Mouse (Mus musculus) midbrain, embryonic 16.5 days (tissue): ENCODE results near the gene Map2k5. TPM values are rescaled to one million over a fixed set of nuclear protein-coding genes. Genes with fewer than 3 reads are reported as not detected.

Experiments
- ATAC-seq: fragments of 200-750 bp; cut with Nextera tagmentation; 2 replicates; pipeline ENCODE4 v1.8.0; 2017; ENCODE audit warnings: moderate TSS enrichment
- H3K27ac ChIP-seq: fragments of 300-500 bp; sonication (generic); 2 replicates; pipeline ENCODE4 v1.5.1; 2014; ENCODE audit warnings: mild to moderate bottlenecking, low read length, mixed read lengths
- H3K27me3 ChIP-seq: fragments of 300-500 bp; sonication (generic); 2 replicates; pipeline ENCODE4 v1.6.1; 2014; ENCODE audit warnings: low read depth, low read length, mixed read lengths; ENCODE audit not compliant: control insufficient read depth, insufficient read depth
- H3K36me3 ChIP-seq: fragments of 300-500 bp; sonication (generic); 2 replicates; pipeline ENCODE4 v1.6.1; 2014; ENCODE audit warnings: mild to moderate bottlenecking, low read length, moderate library complexity, mixed read lengths; ENCODE audit not compliant: control insufficient read depth, insufficient read depth
- H3K4me1 ChIP-seq: fragments of 300-500 bp; sonication (generic); 2 replicates; pipeline ENCODE4 v1.6.1; 2014; ENCODE audit warnings: mild to moderate bottlenecking, low read length, mixed read lengths; ENCODE audit not compliant: control insufficient read depth, insufficient read depth
- H3K4me2 ChIP-seq: fragments of 300-500 bp; sonication (generic); 2 replicates; pipeline ENCODE4 v1.6.1; 2014; ENCODE audit warnings: mild to moderate bottlenecking, low read length, mixed read lengths
- H3K4me3 ChIP-seq: fragments of 300-500 bp; sonication (generic); 2 replicates; pipeline ENCODE4 v1.5.1; 2014; ENCODE audit warnings: low read depth, mild to moderate bottlenecking, low read length, moderate library complexity, mixed read lengths
- H3K9ac ChIP-seq: fragments of 300-500 bp; sonication (generic); 2 replicates; pipeline ENCODE4 v1.6.1; 2014; ENCODE audit warnings: low read depth, low read length, mixed read lengths
- H3K9me3 ChIP-seq: fragments of 300-500 bp; sonication (generic); replicated peaks from 2 replicates; pipeline ENCODE4 v1.6.1; 2014; ENCODE audit warnings: mild to moderate bottlenecking, low read length, mixed read lengths; ENCODE audit not compliant: control insufficient read depth, poor library complexity, severe bottlenecking
- WGBS: fragments of 180-500 bp; shearing (Covaris S2); extraction: QIAGEN DNeasy Blood & Tissue Kit; methylation state at CpG from one replicate; pipeline ENCODE4 v1.1.7; 2014; 5-methylcytosine and 5-hydroxymethylcytosine counted together
- polyA plus RNA-seq: library from polyadenylated mRNA; unstranded; fragments of >200 nt; fragmentation: Nextera tagmentation; extraction: Ambion mirVana; gene quantifications from 2 replicates; pipeline ENCODE4 v1.2.1, GENCODE M21; 2015

The Map2k5 gene
- polyA plus RNA-seq, 1 experiment from 2014 or later = 31.2 TPM

DNA sequence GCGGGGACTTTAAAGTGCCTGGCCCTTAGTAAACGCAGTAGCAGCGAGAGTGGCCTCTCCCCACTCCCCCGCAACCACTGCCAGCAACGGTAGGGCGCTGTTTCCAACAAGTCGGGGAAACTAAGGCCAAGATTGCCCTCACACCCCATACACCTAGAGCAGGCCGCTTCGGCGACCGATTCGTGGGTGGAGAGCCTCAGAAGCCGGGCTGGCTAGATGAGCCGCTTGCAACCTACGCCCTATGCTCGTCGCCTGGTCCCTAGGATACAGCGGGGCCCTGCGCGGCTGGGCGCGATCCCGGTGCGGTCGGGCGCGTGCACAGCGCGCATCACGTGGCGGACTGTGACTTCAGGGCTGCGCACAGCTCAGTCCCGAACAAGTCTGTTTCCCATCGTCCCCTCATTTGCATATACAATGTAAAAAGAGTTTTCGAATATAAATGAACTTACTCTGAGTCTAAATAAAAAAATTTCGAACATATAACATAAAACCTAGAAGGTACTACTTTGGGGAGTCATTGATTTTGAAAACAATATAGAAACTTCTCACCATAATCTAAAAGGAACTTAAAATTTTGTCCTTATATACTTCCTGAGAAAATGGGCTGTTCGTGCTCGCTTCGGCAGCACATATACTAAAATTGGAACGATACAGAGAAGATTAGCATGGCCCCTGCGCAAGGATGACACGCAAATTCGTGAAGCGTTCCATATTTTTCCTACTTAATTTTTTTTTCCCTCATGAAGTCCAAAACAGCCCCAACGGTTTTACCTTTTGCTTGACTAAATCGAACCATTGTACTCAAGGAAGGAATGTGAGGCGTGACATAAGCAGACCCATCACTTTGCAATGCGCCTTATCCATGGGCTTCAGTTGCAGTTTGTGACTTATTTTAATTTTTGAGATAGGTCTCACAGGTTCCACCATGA, 244.8 kb downstream of the Map2k5 start:
- Histone ChIP-seq H3K4me2 (peak overlapping the region; percentile 81), H3K27ac (peak overlapping the region; percentile 86), H3K27me3 (peaks cover 36% of the 10 kb centered on the region), H3K4me1 (peaks cover 22% of the 10 kb centered on the region), H3K9ac (peak overlapping the region; percentile 78), H3K9me3 (no peaks in the 10 kb centered on the region), H3K36me3 (no peaks in the 10 kb centered on the region), H3K4me3 (peak overlapping the region; percentile 72)
- WGBS = under 1% methylated on average over 48 of the region's 48 CpGs
- peak; percentile 98 for ATAC-seq

DNA sequence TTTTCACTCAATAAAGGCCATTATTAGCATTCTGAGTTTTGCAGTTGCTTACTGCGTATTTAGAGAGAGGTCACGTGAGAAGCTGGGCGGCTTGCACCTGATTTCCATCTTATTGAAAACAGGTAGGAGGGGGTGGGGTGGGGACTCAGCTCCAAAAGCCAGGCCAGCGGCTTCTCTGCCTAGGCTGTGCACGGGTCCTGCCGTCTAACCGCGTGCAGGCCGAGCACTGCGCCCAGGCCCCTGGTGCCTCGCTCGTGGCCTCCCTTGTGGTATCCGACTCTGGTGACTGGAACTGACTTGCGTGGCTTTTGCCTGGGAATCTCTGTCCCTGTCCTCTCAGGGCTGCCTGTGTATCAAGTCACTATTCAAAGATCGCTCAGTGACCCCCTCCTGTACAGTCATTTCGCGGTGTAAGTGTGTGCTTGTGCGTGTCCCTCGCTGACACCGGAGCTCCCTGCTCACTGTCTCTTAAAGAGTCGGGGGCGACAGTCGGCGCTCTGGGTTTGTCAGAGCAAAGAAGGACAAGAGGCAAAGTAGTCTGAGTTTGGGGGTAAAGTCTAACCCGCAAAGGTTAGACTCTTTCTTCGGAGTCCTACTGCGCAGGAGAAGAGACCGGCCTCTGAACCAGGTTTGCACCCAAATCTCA, 245.6 kb downstream of the Map2k5 start:
- Histone ChIP-seq H3K27me3 (peaks cover 28% of the 10 kb centered on the region), H3K36me3 (no peaks in the 10 kb centered on the region), H3K27ac (peak overlapping the region; percentile 86), H3K9ac (peak overlapping the region; percentile 78), H3K4me2 (peak overlapping the region; percentile 81), H3K9me3 (no peaks in the 10 kb centered on the region), H3K4me3 (peak overlapping the region; percentile 72), H3K4me1 (peaks cover 22% of the 10 kb centered on the region)
- WGBS = 1% methylated on average over 28 of the region's 28 CpGs
- peak; percentile 49 for ATAC-seq

DNA sequence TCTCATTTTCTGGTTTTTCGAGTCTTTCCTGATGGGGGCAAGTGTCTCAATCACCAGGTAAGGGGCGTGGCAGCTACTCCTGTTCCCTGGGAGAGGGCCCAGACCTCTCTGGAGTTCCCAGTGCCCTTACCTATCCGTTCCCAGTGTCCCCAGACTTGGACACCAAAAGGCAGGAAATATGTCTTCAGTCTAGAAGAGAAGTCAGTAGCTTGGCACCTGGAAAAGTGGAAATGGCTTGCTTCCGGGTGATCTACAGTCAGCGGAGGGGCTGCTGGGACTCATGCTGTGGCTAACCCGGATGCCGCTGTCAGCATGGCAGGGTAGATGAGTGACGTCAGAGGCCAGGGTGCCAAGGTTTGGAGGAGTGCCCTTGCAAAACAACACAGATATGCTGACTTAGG, 248.1 kb downstream of the Map2k5 start:
- 80% methylated on average over 8 of the region's 8 CpGs for WGBS
- ATAC-seq = no peak

DNA sequence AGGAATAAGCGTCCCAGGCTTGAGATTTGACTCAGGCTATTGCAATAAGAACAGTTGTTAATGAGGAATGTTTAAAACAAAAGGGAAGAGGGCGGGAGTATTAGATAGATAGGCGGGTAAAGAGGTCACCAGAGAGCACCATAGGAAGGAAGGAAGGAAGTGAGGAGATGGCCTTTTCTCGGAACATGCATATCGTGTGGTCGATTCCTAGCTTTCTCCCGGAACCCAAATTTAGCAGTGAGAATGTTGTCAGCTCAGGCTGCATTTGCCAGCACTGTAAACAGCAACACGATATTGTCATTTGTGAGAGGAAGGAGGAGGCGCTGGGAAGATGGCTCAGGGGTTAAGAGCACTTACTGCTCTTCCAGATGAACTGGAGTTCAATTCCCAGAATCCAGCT, 253.2 kb downstream of the Map2k5 start:
- ATAC-seq = no peak
- 57% methylated on average over 9 of the region's 9 CpGs for WGBS
- Histone ChIP-seq H3K27me3 (no peaks in the 10 kb centered on the region), H3K4me3 (no peak overlapping the region), H3K4me1 (0 out of 2 replicates have a peak, but pooled peaks cover 2% of the 10 kb centered on the region), H3K36me3 (no peaks in the 10 kb centered on the region), H3K9me3 (no peaks in the 10 kb centered on the region), H3K27ac (no peak overlapping the region), H3K4me2 (no peak overlapping the region), H3K9ac (no peak overlapping the region)

More for the DNA sequence above, 248.1 kb downstream of the Map2k5 start:
- Histone ChIP-seq H3K4me2 (no peak overlapping the region), H3K27me3 (peaks cover 7% of the 10 kb centered on the region), H3K4me1 (peaks cover 16% of the 10 kb centered on the region), H3K27ac (no peak overlapping the region), H3K4me3 (no peak overlapping the region), H3K9me3 (no peaks in the 10 kb centered on the region), H3K36me3 (no peaks in the 10 kb centered on the region), H3K9ac (no peak overlapping the region)

DNA sequence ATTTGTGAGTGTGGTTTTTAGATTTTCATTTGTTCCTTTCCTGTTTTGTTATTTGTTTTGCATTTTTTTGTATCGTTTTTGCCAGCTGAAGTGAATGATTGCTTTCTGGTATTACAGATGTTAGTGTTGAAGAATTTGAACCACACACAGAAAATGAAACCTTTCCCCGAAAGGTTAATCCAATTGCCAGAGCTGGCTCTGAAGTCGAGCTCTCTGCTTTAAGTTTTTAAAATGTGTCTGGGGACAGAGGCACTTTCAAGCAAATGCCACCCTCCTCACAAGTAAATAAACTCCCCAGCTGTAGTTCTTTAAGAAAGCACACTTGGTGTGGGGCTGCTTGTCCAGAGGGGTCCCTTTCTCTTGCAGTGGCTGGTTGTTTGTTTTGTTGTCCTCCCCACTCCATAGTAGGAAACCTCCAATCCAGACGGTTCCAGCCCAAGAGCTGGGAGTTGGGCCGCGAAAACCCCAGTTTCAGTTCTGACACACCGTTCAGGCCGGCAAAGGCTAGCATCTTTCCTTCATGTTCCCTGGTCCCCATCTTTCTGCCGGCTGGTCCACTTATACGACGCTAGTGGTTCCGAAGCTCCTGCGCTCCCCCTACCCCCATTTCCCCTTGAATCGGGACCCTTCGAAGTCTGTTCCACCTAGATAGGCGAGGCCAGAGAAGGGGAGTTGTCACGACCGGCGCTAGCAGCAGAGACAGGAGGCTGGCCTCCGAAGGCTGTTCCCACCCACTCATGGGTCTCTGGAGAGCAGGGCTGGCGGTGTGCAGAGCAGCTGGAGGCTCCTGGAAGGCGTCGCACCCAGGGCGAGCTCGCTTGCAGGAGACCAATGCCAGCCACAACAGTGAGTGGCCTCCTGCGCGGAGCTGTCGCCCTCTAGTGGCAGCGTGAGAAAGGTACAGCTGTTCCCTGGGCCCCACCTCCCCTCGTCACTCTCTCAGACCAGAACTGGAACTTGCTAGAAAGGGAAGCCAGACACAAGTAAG, 254.0 kb downstream of the Map2k5 start:
- Histone ChIP-seq H3K9me3 (no peaks in the 10 kb centered on the region), H3K4me2 (peak overlapping the region; percentile 97), H3K27ac (peak overlapping the region; percentile 18; the same call in 1 of the 2 replicates), H3K4me1 (0 out of 2 replicates have a peak, but pooled peaks cover 2% of the 10 kb centered on the region), H3K4me3 (peak overlapping the region; percentile 49), H3K27me3 (no peaks in the 10 kb centered on the region), H3K36me3 (no peaks in the 10 kb centered on the region), H3K9ac (peak overlapping the region; percentile 77)
- 7% methylated on average over 30 of the region's 30 CpGs for WGBS
- ATAC-seq = peak; percentile 94

DNA sequence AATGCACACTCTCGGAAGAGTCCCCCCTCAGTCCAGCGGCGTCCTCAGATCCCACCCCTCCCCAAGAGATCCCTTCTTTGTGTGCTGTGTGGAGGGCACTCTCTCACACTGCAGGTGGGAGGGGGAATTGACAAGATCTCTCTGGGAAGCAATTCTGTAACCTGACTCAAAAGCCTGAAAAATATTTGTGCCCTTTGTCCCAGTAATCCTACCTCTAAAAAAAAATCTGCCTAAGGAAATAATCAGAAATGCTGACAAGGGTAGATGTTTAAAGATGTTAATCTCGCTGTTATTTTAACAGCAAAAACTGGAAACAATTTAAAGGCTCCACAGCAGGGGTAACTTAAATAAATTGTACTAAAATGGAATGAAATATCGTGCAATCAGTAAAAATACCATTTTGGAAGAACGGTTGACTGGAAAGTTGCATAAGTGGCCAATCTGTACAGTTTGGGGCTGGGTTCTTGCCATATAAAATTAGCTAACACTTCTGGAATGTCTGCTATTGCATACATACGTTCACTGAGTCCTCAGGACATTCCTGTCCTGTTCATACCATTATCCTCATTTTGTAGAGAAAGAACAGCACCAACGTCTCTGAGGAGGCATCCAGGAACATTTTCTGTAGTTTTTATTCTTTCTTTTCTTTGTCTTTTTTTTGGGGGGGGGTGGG, 255.4 kb downstream of the Map2k5 start:
- Histone ChIP-seq H3K9ac (no peak overlapping the region), H3K4me2 (no peak overlapping the region), H3K4me1 (0 out of 2 replicates have a peak, but pooled peaks cover 2% of the 10 kb centered on the region), H3K9me3 (no peaks in the 10 kb centered on the region), H3K36me3 (no peaks in the 10 kb centered on the region), H3K27me3 (no peaks in the 10 kb centered on the region), H3K27ac (no peak overlapping the region), H3K4me3 (no peak overlapping the region)
- ATAC-seq = no peak
- WGBS = 26% methylated on average over 8 of the region's 8 CpGs

DNA sequence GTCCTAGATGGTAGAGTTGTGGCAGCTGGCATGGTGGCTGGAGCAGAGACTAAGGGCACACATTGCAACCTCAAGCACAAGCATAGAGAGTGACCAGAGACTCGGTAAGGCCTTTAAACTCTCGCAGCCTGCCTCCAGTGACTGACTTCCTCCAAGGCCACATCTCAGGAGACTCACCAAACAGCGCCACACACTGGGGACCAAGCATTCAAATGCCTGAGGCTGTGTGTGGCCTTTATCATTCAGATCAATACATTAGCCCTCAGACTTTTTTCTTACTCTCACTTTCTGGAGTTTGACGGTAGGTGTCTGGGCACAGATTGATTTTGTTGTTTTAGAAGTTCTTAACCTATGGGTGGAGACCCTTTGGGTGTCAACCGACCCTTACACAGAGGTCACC, 259.3 kb downstream of the Map2k5 start:
- Histone ChIP-seq H3K4me1 (no peaks in the 10 kb centered on the region), H3K9me3 (no peaks in the 10 kb centered on the region), H3K4me3 (no peak overlapping the region), H3K36me3 (no peaks in the 10 kb centered on the region), H3K27me3 (no peaks in the 10 kb centered on the region), H3K27ac (no peak overlapping the region), H3K9ac (no peak overlapping the region), H3K4me2 (no peak overlapping the region)
- WGBS = 67% methylated on average over 5 of the region's 5 CpGs
- no peak for ATAC-seq
